Mouse (Mus musculus) embryonic fibroblast, embryonic 13.5 days (primary cell): ENCODE measurements around the gene Zfp629.

Experiments used
- CTCF ChIP-seq: IDR thresholded peaks from 2 replicates; pipeline ENCODE4 v1.5.1; 2011; ENCODE audit warnings: mild to moderate bottlenecking, control low read depth, low read length, moderate library complexity, borderline replicate concordance; ENCODE audit not compliant: insufficient read depth
- POLR2A ChIP-seq: IDR thresholded peaks from 2 replicates; pipeline ENCODE4 v1.6.1; 2011; ENCODE audit warnings: low read depth, mild to moderate bottlenecking, control low read depth, low read length, moderate library complexity

GRCm38 (mm10) chr7:127604256-127604655 is 11.3 kb downstream of the Zfp629 start:
- TF ChIP-seq CTCF: no peak
- no peak for TF ChIP-seq POLR2A
